8 mouse cellular contexts compared by ENCODE assay signal in genomic region chr10:66920761-66921684, GRCm38 (mm10).
DNase-seq lines count a peak whose midpoint lies in the region; ATAC-seq and TF ChIP-seq lines count a peak whose summit lies in the region.

No protein-coding gene starts in this region.

- TF ChIP-seq POLR2A in embryonic fibroblast, embryonic 13.5 days (IDR thresholded peaks at IDR 0.05; ENCODE audit: low read depth, low read length), result no peak

- H3K9me3 ChIP-seq in heart, embryonic 10.5 days, result no peaks in the 10 kb centered on the region
- no peaks in the 10 kb centered on the region for H3K9me3 ChIP-seq in kidney, embryonic 14.5 days (ENCODE audit: control insufficient read depth, low read length)
- no peaks in the 10 kb centered on the region for H3K9me3 ChIP-seq in limb, embryonic 15.5 days
- no peaks in the 10 kb centered on the region for H3K9me3 ChIP-seq in midbrain, postnatal 0 days (ENCODE audit: low read length)
- H3K9me3 ChIP-seq in stomach, postnatal 0 days (ENCODE audit: control insufficient read depth, low read length), result no peaks in the 10 kb centered on the region

- ATAC-seq in kidney, embryonic 14.5 days (ENCODE audit: low FRiP score, low TSS enrichment), result peak; percentile 75
- peak; percentile 88 for ATAC-seq in limb, embryonic 15.5 days (ENCODE audit: insufficient number of reproducible peaks, low FRiP score, low TSS enrichment, low read depth)
- peak; percentile 87 for ATAC-seq in midbrain, postnatal 0 days (ENCODE audit: low FRiP score)
- peak; percentile 90 for ATAC-seq in stomach, postnatal 0 days (ENCODE audit: low FRiP score, low TSS enrichment)

- 8% methylated on average over 27 of the region's 27 CpGs for WGBS in heart, embryonic 10.5 days
- WGBS in kidney, embryonic 14.5 days, result 17% methylated on average over 27 of the region's 27 CpGs
- 2% methylated on average over 27 of the region's 27 CpGs for WGBS in limb, embryonic 15.5 days
- WGBS in midbrain, postnatal 0 days, result 15% methylated on average over 27 of the region's 27 CpGs
- whole genome bisulfite sequencing in stomach, postnatal 0 days, result 6% methylated on average over 27 of the region's 27 CpGs

- peak; percentile 74 for TF ChIP-seq EP300 in stomach, postnatal 0 days (optimal IDR thresholded peaks at IDR 0.05)

- no peaks in the 10 kb centered on the region for H3K27me3 ChIP-seq in heart, embryonic 10.5 days (ENCODE audit: insufficient read depth, poor library complexity, severe bottlenecking)
- H3K27me3 ChIP-seq in kidney, embryonic 14.5 days (ENCODE audit: control insufficient read depth, insufficient read depth, low read length), result no peaks in the 10 kb centered on the region
- H3K27me3 ChIP-seq in limb, embryonic 15.5 days, result no peaks in the 10 kb centered on the region
- no peaks in the 10 kb centered on the region for H3K27me3 ChIP-seq in midbrain, postnatal 0 days (ENCODE audit: insufficient read depth, low read length)
- no peaks in the 10 kb centered on the region for H3K27me3 ChIP-seq in stomach, postnatal 0 days (ENCODE audit: control insufficient read depth, insufficient read depth, low read length)

- peak overlapping the region; percentile 74 for H3K27ac ChIP-seq in embryonic fibroblast, embryonic 13.5 days (ENCODE audit: insufficient read depth, low read length)
- peak overlapping the region; percentile 84 for H3K27ac ChIP-seq in heart, embryonic 10.5 days
- H3K27ac ChIP-seq in kidney, embryonic 14.5 days (ENCODE audit: low read depth, low read length), result peak overlapping the region; percentile 86
- H3K27ac ChIP-seq in limb, embryonic 15.5 days, result peak overlapping the region; percentile 89
- H3K27ac ChIP-seq in midbrain, postnatal 0 days (ENCODE audit: low read depth, low read length), result peak overlapping the region; percentile 65
- peak overlapping the region; percentile 93 for H3K27ac ChIP-seq in stomach, postnatal 0 days (replicated peaks)

- peak overlapping the region; percentile 23; the same call in 1 of the 2 replicates for H3K9ac ChIP-seq in kidney, embryonic 14.5 days (ENCODE audit: low read depth, low read length)
- no peak overlapping the region for H3K9ac ChIP-seq in limb, embryonic 15.5 days
- peak overlapping the region; percentile 14; the same call in 1 of the 2 replicates for H3K9ac ChIP-seq in midbrain, postnatal 0 days (replicated peaks; ENCODE audit: low read length, poor library complexity, severe bottlenecking)
- peak overlapping the region; percentile 56 for H3K9ac ChIP-seq in stomach, postnatal 0 days (ENCODE audit: low read length)

- peaks cover 12% of the 10 kb centered on the region for H3K4me1 ChIP-seq in embryonic fibroblast, embryonic 13.5 days (ENCODE audit: control insufficient read depth, insufficient read depth, low read length)
- peaks cover 42% of the 10 kb centered on the region for H3K4me1 ChIP-seq in heart, embryonic 10.5 days
- peaks cover 24% of the 10 kb centered on the region for H3K4me1 ChIP-seq in kidney, embryonic 14.5 days (ENCODE audit: control insufficient read depth, insufficient read depth, low read length)
- peaks cover 40% of the 10 kb centered on the region for H3K4me1 ChIP-seq in limb, embryonic 15.5 days
- H3K4me1 ChIP-seq in midbrain, postnatal 0 days (ENCODE audit: insufficient read depth, low read length), result peaks cover 4% of the 10 kb centered on the region; the same call in 1 of the 2 replicates
- peaks cover 4% of the 10 kb centered on the region; the same call in 1 of the 2 replicates for H3K4me1 ChIP-seq in stomach, postnatal 0 days (replicated peaks; ENCODE audit: control insufficient read depth, insufficient read depth)

- DNase-seq in 3134 (ENCODE audit: extremely low read depth, insufficient read length, low spot score), result peak; percentile 90
- DNase-seq in adrenal gland, postnatal 4 days (ENCODE audit: low spot score in 2 of 2), result peak; percentile 66 to 90
- no peak for DNase-seq in heart, embryonic 10.5 days (ENCODE audit: low spot score)
- peak; percentile 97 for DNase-seq in midbrain, postnatal 0 days (ENCODE audit: low spot score)
- DNase-seq in stomach, postnatal 0 days (ENCODE audit: low spot score), result peak; percentile 93

- no peaks in the 10 kb centered on the region for H3K36me3 ChIP-seq in heart, embryonic 10.5 days
- H3K36me3 ChIP-seq in kidney, embryonic 14.5 days (ENCODE audit: control insufficient read depth, insufficient read depth, low read length), result no peaks in the 10 kb centered on the region
- no peaks in the 10 kb centered on the region for H3K36me3 ChIP-seq in limb, embryonic 15.5 days
- no peaks in the 10 kb centered on the region for H3K36me3 ChIP-seq in midbrain, postnatal 0 days (ENCODE audit: insufficient read depth, low read length)
- H3K36me3 ChIP-seq in stomach, postnatal 0 days (ENCODE audit: control insufficient read depth, insufficient read depth, low read length), result no peaks in the 10 kb centered on the region

- peak overlapping the region; percentile 1 for H3K4me3 ChIP-seq in embryonic fibroblast, embryonic 13.5 days (ENCODE audit: insufficient read depth, low read length)
- H3K4me3 ChIP-seq in heart, embryonic 10.5 days, result peak overlapping the region; percentile 52
- H3K4me3 ChIP-seq in kidney, embryonic 14.5 days (ENCODE audit: low read length), result peak overlapping the region; percentile 23
- peak overlapping the region; percentile 24 for H3K4me3 ChIP-seq in limb, embryonic 15.5 days
- H3K4me3 ChIP-seq in midbrain, postnatal 0 days (ENCODE audit: low read depth, low read length), result peak overlapping the region; percentile 12; the same call in 1 of the 2 replicates
- peak overlapping the region; percentile 20; the same call in 1 of the 2 replicates for H3K4me3 ChIP-seq in stomach, postnatal 0 days (ENCODE audit: low read depth, low read length)

- H3K4me2 ChIP-seq in kidney, embryonic 14.5 days (replicated peaks; ENCODE audit: low read depth, low read length), result peak overlapping the region; percentile 45
- H3K4me2 ChIP-seq in limb, embryonic 15.5 days, result peak overlapping the region; percentile 43
- peak overlapping the region; percentile 42 for H3K4me2 ChIP-seq in midbrain, postnatal 0 days (ENCODE audit: low read depth, low read length, poor library complexity, severe bottlenecking)
- peak overlapping the region; percentile 55 for H3K4me2 ChIP-seq in stomach, postnatal 0 days (replicated peaks; ENCODE audit: low read depth)

- no peak for TF ChIP-seq CTCF in embryonic fibroblast, embryonic 13.5 days (IDR thresholded peaks at IDR 0.05; ENCODE audit: borderline replicate concordance, insufficient read depth, low read length)
- TF ChIP-seq CTCF in midbrain, postnatal 0 days (IDR thresholded peaks at IDR 0.05), result peak; percentile 7; the same call in 1 of the 2 replicates
- no peak; the same call in 1 of the 2 replicates for TF ChIP-seq CTCF in stomach, postnatal 0 days (IDR thresholded peaks at IDR 0.05; ENCODE audit: low read depth)

Comparison
In these comparisons a context has a peak if more than half of its experiments do, and no peak if none do; other contexts are left out.
1. H3K4me3 ChIP-seq: peak in every context shown above with its lines; median percentile 52 in heart, embryonic 10.5 days; 24 in limb, embryonic 15.5 days; 23 in kidney, embryonic 14.5 days; 20 in stomach, postnatal 0 days; 12 in midbrain, postnatal 0 days; 1 in embryonic fibroblast, embryonic 13.5 days.